ENCODE assay signal across 16 mouse cellular contexts in genomic region chr15:22914444-22914843, GRCm38 (mm10).
A peak's percentile ranks its signal among the peaks of the same experiment; 100 is the strongest.
DNase-seq lines count a peak whose midpoint lies in the region; ATAC-seq and TF ChIP-seq lines count a peak whose summit lies in the region.
"Had no signal": no experiment of that assay in that cellular context is flagged by ENCODE, and none has a peak within 500 bp of the region (broad histone marks: within the 10 kb centered on the region; RNA-seq: fewer than 3 reads in every experiment).

No protein-coding gene starts in this region.

- no peak for TF ChIP-seq CTCF in left cerebral cortex, adult 2 months (IDR thresholded peaks at IDR 0.05)

- DNase-seq in cerebellum, postnatal 4 days (ENCODE audit: low spot score in 2 of 2): no peak
- peak; percentile 65 for DNase-seq in cerebellum, adult 11-12 months
- DNase-seq in frontal cortex, postnatal 36 days (ENCODE audit: low spot score in 2 of 2): peak; percentile 29 to 81
- peak in 1 of 2 experiments; percentile 36 for DNase-seq in left cerebral cortex, adult 2 months (ENCODE audit: extremely low spot score in 1 of 2, low spot score in 2 of 2)
- no peak for DNase-seq in lung, postnatal 4 days
- no peak for DNase-seq in heart, postnatal 36 days
- no peak for DNase-seq in retina, embryonic 14.5 days (ENCODE audit: low spot score)
- DNase-seq: adrenal gland, postnatal 14 days; kidney, postnatal 25 days; lung, adult 2 months had no signal

- intact Hi-C loops in left cerebral cortex, adult 2 months (cut with DNase I): loop anchor here (5.0 kb wide), 1 partner anchor 123 kb away; no protein-coding TSS in a partner anchor
- intact Hi-C loops in heart, postnatal 36 days (cut with DNase I): no loop called here

- peak overlapping the region; percentile 47; the same call in 1 of the 2 replicates for H3K27ac ChIP-seq in left cerebral cortex, adult 2 months
- H3K27ac ChIP-seq: heart, embryonic 15.5 days; hindbrain, embryonic 13.5 days; limb, embryonic 15.5 days had no signal

- no peak overlapping the region for H3K4me3 ChIP-seq in left cerebral cortex, adult 2 months
- H3K4me3 ChIP-seq: heart, embryonic 15.5 days; hindbrain, embryonic 13.5 days; limb, embryonic 15.5 days had no signal

- peak; percentile 97 for ATAC-seq in cerebellum, adult (ENCODE audit: insufficient number of reproducible peaks, low FRiP score, low TSS enrichment)
- ATAC-seq: intestine, postnatal 0 days; Patski had no signal

Comparison
In these comparisons a context has a peak if more than half of its experiments do, and no peak if none do; other contexts are left out.
1. DNase-seq: peak in cerebellum, adult 11-12 months (single experiment) and frontal cortex, postnatal 36 days (2 of 2); none in cerebellum, postnatal 4 days (0 of 2), lung, postnatal 4 days (0 of 2), heart, postnatal 36 days (0 of 2) and retina, embryonic 14.5 days (single experiment).